Comparison of ENCODE assay signal across 10 mouse cellular contexts in the genomic region with DNA sequence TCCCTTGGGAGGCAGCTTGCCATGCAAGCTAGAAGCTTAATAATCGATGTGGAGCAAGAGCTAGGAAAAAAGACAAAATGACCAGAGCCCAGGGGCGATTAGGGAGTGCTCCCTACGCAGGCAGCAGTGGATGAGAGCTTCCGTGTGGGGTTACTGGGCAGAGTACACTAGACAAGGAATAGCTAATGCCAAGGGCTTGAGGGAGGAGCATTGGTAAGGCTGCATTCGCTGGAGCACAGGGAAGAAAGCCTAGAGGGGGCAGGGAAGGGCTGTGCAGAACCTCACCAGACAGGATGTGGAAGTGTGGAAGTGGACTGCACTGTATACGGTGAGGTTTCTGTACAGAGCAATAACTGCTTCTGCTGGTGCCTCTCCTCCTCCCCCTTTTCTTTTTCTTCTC. TPM values are rescaled to one million over a fixed set of nuclear protein-coding genes. Genes with fewer than 3 reads are reported as not detected.
DNase-seq lines count a peak whose midpoint lies in the region; ATAC-seq and TF ChIP-seq lines count a peak whose summit lies in the region.
"Had no signal": no experiment of that assay in that cellular context is flagged by ENCODE, and none has a peak within 500 bp of the region (broad histone marks: within the 10 kb centered on the region; RNA-seq: fewer than 3 reads in every experiment).

No protein-coding gene starts in this region.

- H3K4me2 ChIP-seq in forebrain, postnatal 0 days (ENCODE audit: low read depth): no peak overlapping the region; the same call in 1 of the 2 replicates
- H3K4me2 ChIP-seq in midbrain, embryonic 13.5 days (replicated peaks): no peak overlapping the region
- H3K4me2 ChIP-seq: limb, embryonic 12.5 days had no signal

- H3K36me3 ChIP-seq in forebrain, postnatal 0 days (ENCODE audit: insufficient read depth): peaks cover 26% of the 10 kb centered on the region
- peaks cover 6% of the 10 kb centered on the region for H3K36me3 ChIP-seq in midbrain, embryonic 13.5 days

- no peaks in the 10 kb centered on the region for H3K4me1 ChIP-seq in forebrain, postnatal 0 days (ENCODE audit: insufficient read depth)
- H3K4me1 ChIP-seq in midbrain, embryonic 13.5 days (replicated peaks): peaks cover 13% of the 10 kb centered on the region

- peak; percentile 60 for ATAC-seq in forebrain, postnatal 0 days
- peak; percentile 68 for ATAC-seq in midbrain, embryonic 13.5 days

- no peaks in the 10 kb centered on the region for H3K9me3 ChIP-seq in forebrain, postnatal 0 days (ENCODE audit: low read length)
- no peaks in the 10 kb centered on the region for H3K9me3 ChIP-seq in midbrain, embryonic 13.5 days
- H3K9me3 ChIP-seq: limb, embryonic 12.5 days had no signal

- no peak overlapping the region; the same call in 1 of the 2 replicates for H3K27ac ChIP-seq in forebrain, postnatal 0 days (ENCODE audit: low read depth, low read length)
- H3K27ac ChIP-seq in midbrain, embryonic 13.5 days: no peak overlapping the region
- H3K27ac ChIP-seq: limb, embryonic 12.5 days had no signal

- no peaks in the 10 kb centered on the region for H3K27me3 ChIP-seq in forebrain, postnatal 0 days (ENCODE audit: insufficient read depth, low read length)
- H3K27me3 ChIP-seq in midbrain, embryonic 13.5 days: no peaks in the 10 kb centered on the region
- H3K27me3 ChIP-seq: limb, embryonic 12.5 days had no signal

- H3K4me3 ChIP-seq in forebrain, postnatal 0 days (ENCODE audit: low read depth, low read length): no peak overlapping the region
- H3K4me3 ChIP-seq in midbrain, embryonic 13.5 days (replicated peaks): no peak overlapping the region
- H3K4me3 ChIP-seq: limb, embryonic 12.5 days had no signal

- 49% methylated on average over 6 of the region's 6 CpGs for WGBS in forebrain, postnatal 0 days
- WGBS in midbrain, embryonic 13.5 days: 72% methylated on average over 6 of the region's 6 CpGs

- no peak overlapping the region for H3K9ac ChIP-seq in forebrain, postnatal 0 days
- H3K9ac ChIP-seq in midbrain, embryonic 13.5 days (replicated peaks): no peak overlapping the region
- H3K9ac ChIP-seq: limb, embryonic 12.5 days had no signal

- TF ChIP-seq CTCF in forebrain, postnatal 0 days (IDR thresholded peaks at IDR 0.05; ENCODE audit: low read depth): no peak

- peak; percentile 22 for DNase-seq in cerebellum, adult 9-11 months
- DNase-seq in cerebellum, postnatal 10 days: no peak
- peak; percentile 7 to 8 for DNase-seq in layer of hippocampus, adult 8-10 months (ENCODE audit: low spot score in 2 of 2)
- no peak for DNase-seq in layer of hippocampus, adult 18-20 months (ENCODE audit: low spot score in 2 of 2)
- no peak for DNase-seq in forebrain, postnatal 0 days
- DNase-seq in adrenal gland, adult 8-10 months: no peak
- no peak for DNase-seq in right cerebral cortex, adult 18-20 months
- DNase-seq: B cell, adult 2 months had no signal

RNA-seq across cellular contexts. Expression of gene Sirpa, which starts 32.3 kb away (rescaled TPM):
- total RNA-seq in layer of hippocampus, adult 8-10 months (2022): 100 to 1,000 TPM; 317 to 358 (median 338) TPM
- total RNA-seq in layer of hippocampus, adult 18-20 months (2021): 100 to 1,000 TPM; 295 to 305 TPM
- 94.1 and 118 TPM in 2 replicates for total RNA-seq in forebrain, postnatal 0 days (2014; rRNA removed)
- polyA plus RNA-seq in forebrain, postnatal 0 days (2015; fragmentation: Nextera tagmentation; extraction: Ambion mirVana): 41.4 and 61.8 TPM in 2 replicates
- polyA plus RNA-seq in midbrain, embryonic 13.5 days (2015; fragmentation: Nextera tagmentation; extraction: Ambion mirVana): 19.1 and 21.0 TPM in 2 replicates
- total RNA-seq in adrenal gland, adult 8-10 months (2022): 10 to 100 TPM; 58.4 to 75.6 (median 70.1) TPM

Comparison
In these comparisons a context has a peak if more than half of its experiments do, and no peak if none do; other contexts are left out.
1. DNase-seq: peak in cerebellum, adult 9-11 months (single experiment) and layer of hippocampus, adult 8-10 months (2 of 2); none in cerebellum, postnatal 10 days (0 of 2), layer of hippocampus, adult 18-20 months (0 of 2), forebrain, postnatal 0 days (single experiment), adrenal gland, adult 8-10 months (single experiment) and right cerebral cortex, adult 18-20 months (single experiment).